Mouse (Mus musculus) MEL (cell line): ENCODE data around the gene Atg4b. TPM values are rescaled to one million over a fixed set of nuclear protein-coding genes. Genes with fewer than 3 reads are reported as not detected.

ENCODE experiments used
- DNase-seq: peaks from one replicate; pipeline ENCODE4 v3.0.0; 2011; ENCODE audit warnings: low read depth, low spot score
- H3K27ac ChIP-seq: 2 replicates; pipeline ENCODE4 v1.5.1; 2012; ENCODE audit warnings: low read depth, mild to moderate bottlenecking, control low read depth, low read length, moderate library complexity; ENCODE audit not compliant: control insufficient read depth
- H3K27me3 ChIP-seq, 2 experiments: fragments of 150-350 bp in 1 of 2; sonication (generic) in 1 of 2; 2 replicates each; pipeline ENCODE4 v1.6.1; 2012; ENCODE audit warnings: low read length in 2 of 2, mild to moderate bottlenecking in 2 of 2, improper control_type of control experiment in 1 of 2, moderate library complexity in 1 of 2; ENCODE audit not compliant: insufficient read depth in 2 of 2, control insufficient read depth in 1 of 2
- H3K36me3 ChIP-seq, 2 experiments: 2 replicates each; pipeline ENCODE4 v1.6.1; 2012 to 2014; ENCODE audit warnings: low read length in 2 of 2, improper control_type of control experiment in 1 of 2, inconsistent platforms in 1 of 2, mild to moderate bottlenecking in 1 of 2; ENCODE audit not compliant: insufficient read depth in 2 of 2, control insufficient read depth in 1 of 2
- H3K4me1 ChIP-seq, 2 experiments: fragments of 150-350 bp in 1 of 2; sonication (generic) in 1 of 2; 2 replicates each; pipeline ENCODE4 v1.6.1; 2012; ENCODE audit warnings: low read length in 2 of 2, improper control_type of control experiment in 1 of 2, mild to moderate bottlenecking in 1 of 2; ENCODE audit not compliant: insufficient read depth in 2 of 2, control insufficient read depth in 1 of 2
- H3K4me3 ChIP-seq, 2 experiments: fragments of 150-350 bp in 1 of 2; sonication (generic) in 1 of 2; 2 replicates each; pipeline ENCODE4 v1.5.1; 2012; ENCODE audit warnings: low read depth in 2 of 2, low read length in 2 of 2, mild to moderate bottlenecking in 2 of 2, moderate library complexity in 2 of 2, control low read depth in 1 of 2, improper control_type of control experiment in 1 of 2; ENCODE audit not compliant: control insufficient read depth in 1 of 2, insufficient read depth in 1 of 2
- H3K79me2 ChIP-seq: 2 replicates; pipeline ENCODE4 v1.6.1; 2012; ENCODE audit warnings: mild to moderate bottlenecking, low read length, moderate library complexity; ENCODE audit not compliant: control insufficient read depth, poor library complexity, insufficient read depth
- H3K9ac ChIP-seq: 2 replicates; pipeline ENCODE4 v1.6.1; 2012; ENCODE audit warnings: low read depth, mild to moderate bottlenecking, control low read depth, low read length, moderate library complexity; ENCODE audit not compliant: control insufficient read depth, poor library complexity, severe bottlenecking
- H3K9me3 ChIP-seq: fragments of 150-350 bp; sonication (generic); replicated peaks from 2 replicates; pipeline ENCODE4 v1.6.1; 2012; ENCODE audit warnings: mild to moderate bottlenecking, low read length, improper control_type of control experiment, moderate library complexity; ENCODE audit not compliant: insufficient read depth
- CHD1 ChIP-seq: IDR thresholded peaks from 2 replicates; pipeline ENCODE4 v1.6.1; 2012; ENCODE audit warnings: low read depth, mild to moderate bottlenecking, inconsistent platforms, low read length, improper control_type of control experiment
- E2F4 ChIP-seq: IDR thresholded peaks from 2 replicates; pipeline ENCODE4 v1.6.1; 2011; ENCODE audit warnings: low read depth, low read length, improper control_type of control experiment, borderline replicate concordance
- EP300 ChIP-seq, 2 experiments: IDR thresholded peaks; 2 replicates each; pipeline ENCODE4 v1.6.1; 2011; ENCODE audit warnings: improper control_type of control experiment in 2 of 2, low read length in 2 of 2, low read depth in 1 of 2, mild to moderate bottlenecking in 1 of 2
- ETS1 ChIP-seq: IDR thresholded peaks from 2 replicates; pipeline ENCODE4 v1.6.1; 2012; ENCODE audit warnings: low read depth, mild to moderate bottlenecking, inconsistent platforms, low read length, improper control_type of control experiment, moderate library complexity
- GATA1 ChIP-seq: IDR thresholded peaks from 2 replicates; pipeline ENCODE4 v1.6.1; 2011; ENCODE audit warnings: low read depth, low read length, improper control_type of control experiment
- KAT2A ChIP-seq: conservative IDR thresholded peaks from 2 replicates; pipeline ENCODE4 v1.6.1; 2012; ENCODE audit warnings: low read depth, low read length, improper control_type of control experiment, inconsistent platforms
- MAX ChIP-seq: IDR thresholded peaks from 2 replicates; pipeline ENCODE4 v1.6.1; 2011; ENCODE audit warnings: low read length, improper control_type of control experiment
- MXI1 ChIP-seq: IDR thresholded peaks from 2 replicates; pipeline ENCODE4 v1.6.1; 2011; ENCODE audit warnings: mild to moderate bottlenecking, low read depth, low read length, improper control_type of control experiment
- MYB ChIP-seq: IDR thresholded peaks from 2 replicates; pipeline ENCODE4 v1.6.1; 2011; ENCODE audit warnings: mild to moderate bottlenecking, low read depth, low read length, improper control_type of control experiment
- NELFE ChIP-seq: IDR thresholded peaks from 2 replicates; pipeline ENCODE4 v1.6.1; 2011; ENCODE audit warnings: low read depth, low read length, improper control_type of control experiment
- NRF1 ChIP-seq: IDR thresholded peaks from 2 replicates; pipeline ENCODE4 v1.6.1; 2014; ENCODE audit warnings: low read depth, mild to moderate bottlenecking, inconsistent platforms, low read length, improper control_type of control experiment, moderate library complexity; ENCODE audit not compliant: poor library complexity, insufficient read depth, severe bottlenecking
- POLR2A ChIP-seq, 2 experiments: IDR thresholded peaks; 2 replicates each; pipeline ENCODE4 v1.6.1; 2011 to 2012; ENCODE audit warnings: low read length in 2 of 2, mild to moderate bottlenecking in 2 of 2, control low read depth in 1 of 2, improper control_type of control experiment in 1 of 2, low read depth in 1 of 2, moderate library complexity in 1 of 2; ENCODE audit not compliant: control insufficient read depth in 1 of 2, insufficient read depth in 1 of 2, poor library complexity in 1 of 2
- POLR2AphosphoS2 ChIP-seq: IDR thresholded peaks from 2 replicates; pipeline ENCODE4 v1.6.1; 2011; ENCODE audit warnings: low read length, improper control_type of control experiment
- RAD21 ChIP-seq: IDR thresholded peaks from 2 replicates; pipeline ENCODE4 v1.6.1; 2011; ENCODE audit warnings: mild to moderate bottlenecking, low read depth, low read length, improper control_type of control experiment
- RCOR1 ChIP-seq: IDR thresholded peaks from 2 replicates; pipeline ENCODE4 v1.6.1; 2012; ENCODE audit warnings: low read depth, mild to moderate bottlenecking, inconsistent platforms, low read length, improper control_type of control experiment
- SIN3A ChIP-seq: IDR thresholded peaks from 2 replicates; pipeline ENCODE4 v1.6.1; 2012; ENCODE audit warnings: low read length, improper control_type of control experiment, inconsistent platforms
- SMC3 ChIP-seq: IDR thresholded peaks from 2 replicates; pipeline ENCODE4 v1.6.1; 2011; ENCODE audit warnings: low read depth, low read length, improper control_type of control experiment
- TBP ChIP-seq: IDR thresholded peaks from 2 replicates; pipeline ENCODE4 v1.8.0; 2011; ENCODE audit warnings: low read depth, low read length, improper control_type of control experiment
- ZC3H11A ChIP-seq: IDR thresholded peaks from 2 replicates; pipeline ENCODE4 v1.6.1; 2012; ENCODE audit warnings: low read depth, mild to moderate bottlenecking, inconsistent platforms, low read length, improper control_type of control experiment
- ZKSCAN1 ChIP-seq: IDR thresholded peaks from 2 replicates; pipeline ENCODE4 v1.6.1; 2012; ENCODE audit warnings: low read depth, mild to moderate bottlenecking, inconsistent platforms, low read length, improper control_type of control experiment, moderate library complexity
- polyA plus RNA-seq, 2 experiments: library from polyadenylated mRNA; stranded (reverse) in 1 of 2; unstranded in 1 of 2; fragments of >175 nt in 1 of 2; fragments of >200 nt in 1 of 2; gene quantifications; 2 replicates each; pipeline versions ENCODE4 v1.2.1 to v1.2.4; 2012; ENCODE audit warnings: low replicate concordance in 2 of 2, low read depth in 1 of 2; ENCODE audit not compliant: insufficient read length in 2 of 2, insufficient read depth in 1 of 2, missing spikeins in 1 of 2
- total RNA-seq: library from RNA; depleted of rRNA; stranded (reverse); fragments of 300-350 nt; gene quantifications from 2 replicates; pipeline ENCODE4 v1.2.3, GENCODE M21; 2012; rRNA removed

Gene Atg4b
- total RNA-seq (56.8 and 57.9 TPM in 2 replicates), polyA plus RNA-seq (100 to 1,000 TPM in 1 of 2 experiments, not detected in 1; 121 TPM)

GRCm38 (mm10) chr1:93751290-93751689 lies at the start of gene Atg4b:
Gene Atg4b, plus strand, starts transcription at chr1:93751500.
- no peak for DNase-seq
- Histone ChIP-seq H3K79me2 (peaks cover 28% of the 10 kb centered on the region), H3K4me3 (no peak within 1 kb of the TSS), H3K9me3 (no peaks in the 10 kb centered on the region), H3K4me1 (peaks cover 7 to 12% of the 10 kb centered on the region in 2 experiments; a peak in 3 of 4 replicates), H3K27ac (no peak within 1 kb of the TSS), H3K9ac (no peak within 1 kb of the TSS), H3K27me3 (no peaks in the 10 kb centered on the region), H3K36me3 (peaks cover 7 to 18% of the 10 kb centered on the region in 2 experiments)
- TF ChIP-seq TBP (no peak), SIN3A (no peak), MAX (peak; percentile 42; the same call in 1 of the 2 replicates)

DNA sequence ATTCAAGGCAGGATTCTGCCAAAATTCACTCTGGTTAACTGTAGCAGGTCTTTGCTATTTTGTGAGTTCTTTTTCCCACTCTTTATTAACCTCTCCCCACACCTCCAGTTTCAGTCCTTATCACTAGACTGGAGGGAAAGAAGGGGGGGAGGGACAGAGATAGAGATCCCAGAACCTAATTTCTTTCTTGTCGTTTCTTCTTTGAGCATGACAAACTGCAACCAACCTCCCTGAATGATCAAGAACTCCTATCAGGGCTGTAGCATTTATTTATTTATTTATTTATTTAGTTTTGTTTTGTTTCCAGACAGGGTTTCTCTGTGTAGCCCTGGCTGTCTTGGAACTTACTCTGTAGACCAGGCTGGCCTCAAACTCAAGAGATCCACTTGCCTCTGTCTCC lies 49.2 kb upstream of the Atg4b start:
- TF ChIP-seq GATA1 (peak; percentile 55), TBP (no peak), POLR2A (IDR thresholded peaks at IDR 0.05; ENCODE audit: control insufficient read depth in 1 of 2, insufficient read depth in 1 of 2, low read depth in 1 of 2, low read length in 2 of 2, poor library complexity in 1 of 2) (no peak)
- H3K79me2 ChIP-seq, result no peaks in the 10 kb centered on the region
- no peaks in the 10 kb centered on the region for H3K9me3 ChIP-seq
- H3K36me3 ChIP-seq, result peaks cover 0 to 15% of the 10 kb centered on the region in 2 experiments; a peak in 3 of 4 replicates
- H3K27me3 ChIP-seq, result no peaks in the 10 kb centered on the region
- H3K4me1 ChIP-seq, result peaks cover 2 to 5% of the 10 kb centered on the region in 2 experiments; a peak in 1 of 4 replicates
- DNase-seq, result no peak
- H3K9ac ChIP-seq, result no peak overlapping the region
- H3K27ac ChIP-seq, result no peak overlapping the region
- no peak overlapping the region for H3K4me3 ChIP-seq

GRCm38 (mm10) chr1:93703472-93704048 lies 47.7 kb upstream of the Atg4b start:
- TF ChIP-seq KAT2A (no peak), SIN3A (no peak), EP300 (IDR thresholded peaks at IDR 0.05; ENCODE audit: low read depth in 1 of 2, low read length in 2 of 2) (no peak), SMC3 (no peak), E2F4 (no peak), RCOR1 (no peak), NRF1 (no peak), CHD1 (no peak), ZC3H11A (no peak), ZKSCAN1 (no peak), ETS1 (no peak), POLR2AphosphoS2 (no peak), RAD21 (no peak), MXI1 (no peak), NELFE (no peak), GATA1 (no peak), MYB (no peak)
- Histone ChIP-seq H3K9me3 (no peaks in the 10 kb centered on the region), H3K4me3 (no peak overlapping the region), H3K9ac (no peak overlapping the region), H3K4me1 (peaks cover 2 to 5% of the 10 kb centered on the region in 2 experiments; a peak in 1 of 4 replicates), H3K79me2 (no peaks in the 10 kb centered on the region), H3K36me3 (peaks cover 0 to 15% of the 10 kb centered on the region in 2 experiments; a peak in 3 of 4 replicates), H3K27ac (no peak overlapping the region), H3K27me3 (no peaks in the 10 kb centered on the region)
- peak; percentile 46 for DNase-seq
